Mouse (Mus musculus): ENCODE data around the gene Cacna2d2. TPM values are rescaled to one million over a fixed set of nuclear protein-coding genes. Genes with fewer than 3 reads are reported as not detected.
A peak's percentile ranks its signal among the peaks of the same experiment; 100 is the strongest.

Cacna2d2 gene
- total and polyA plus RNA-seq, 3 experiments = 12.9 to 14.1 (median 13.3) TPM

DNA sequence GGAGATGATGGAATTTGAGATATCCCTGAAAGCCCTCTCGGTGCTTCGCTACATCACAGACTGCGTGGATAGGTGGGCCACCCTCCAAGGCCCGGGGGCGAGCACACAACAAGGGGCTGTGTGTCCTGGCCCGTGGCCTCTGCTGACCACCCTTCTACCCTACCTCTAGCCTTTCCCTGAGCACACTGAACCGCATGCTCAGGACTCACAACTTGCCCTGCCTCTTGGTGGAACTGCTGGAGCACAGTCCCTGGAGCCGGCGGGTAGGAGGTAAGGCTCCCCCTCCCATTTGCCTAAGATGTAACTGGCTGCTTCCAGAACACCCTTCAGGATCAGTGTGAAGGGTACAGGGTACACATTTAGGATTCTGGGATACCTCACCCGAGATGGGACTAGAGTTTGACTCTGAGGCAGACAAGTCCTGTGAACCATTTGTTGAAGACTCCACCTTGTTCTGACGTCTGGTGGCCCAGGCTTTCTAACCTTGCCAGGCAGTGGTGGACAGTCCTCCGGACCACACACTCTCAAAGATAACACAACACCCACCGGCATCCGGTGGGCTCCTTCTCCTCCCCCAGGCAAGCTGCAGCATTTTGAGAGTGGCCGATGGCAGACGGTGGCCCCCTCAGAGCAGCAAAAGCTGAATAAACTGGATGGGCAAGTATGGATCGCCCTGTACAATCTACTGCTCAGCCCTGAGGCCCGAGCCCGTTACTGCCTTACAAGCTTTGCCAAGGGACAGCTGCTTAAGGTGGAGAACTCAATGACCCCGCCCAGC lies 150.1 kb downstream of the Cacna2d2 start:
- 89% methylated on average over 20 of the region's 20 CpGs for WGBS
- TF ChIP-seq EP300 (IDR thresholded peaks at IDR 0.05; ENCODE audit: insufficient read depth, low read depth, low read length) (no peak), CTCF (IDR thresholded peaks at IDR 0.05) (no peak), POLR2A (IDR thresholded peaks at IDR 0.05; ENCODE audit: insufficient read depth, low read depth, low read length) (no peak)
- peak in 1 of 2 experiments; percentile 8 for DNase-seq
- H3K9ac ChIP-seq (ENCODE audit: low read depth, low read length) = no peak overlapping the region
- H3K79me2 ChIP-seq (replicated peaks; ENCODE audit: control insufficient read depth, insufficient read depth, low read length) = no peaks in the 10 kb centered on the region
- H3K4me3 ChIP-seq = no peak overlapping the region
- intact Hi-C loops (cut with DNase I) = loop anchor here (10.0 kb wide), 1 partner anchor 865 kb away; the partner anchor contains the start of gene Tex264
- H3K27me3 ChIP-seq (ENCODE audit: control insufficient read depth, insufficient read depth, low read length) = no peaks in the 10 kb centered on the region
- H3K27ac ChIP-seq = no peak overlapping the region
- H3K4me1 ChIP-seq (ENCODE audit: control insufficient read depth, insufficient read depth, low read length) = peaks cover 15% of the 10 kb centered on the region
- H3K36me3 ChIP-seq (ENCODE audit: control insufficient read depth, insufficient read depth, low read length) = no peaks in the 10 kb centered on the region

DNA sequence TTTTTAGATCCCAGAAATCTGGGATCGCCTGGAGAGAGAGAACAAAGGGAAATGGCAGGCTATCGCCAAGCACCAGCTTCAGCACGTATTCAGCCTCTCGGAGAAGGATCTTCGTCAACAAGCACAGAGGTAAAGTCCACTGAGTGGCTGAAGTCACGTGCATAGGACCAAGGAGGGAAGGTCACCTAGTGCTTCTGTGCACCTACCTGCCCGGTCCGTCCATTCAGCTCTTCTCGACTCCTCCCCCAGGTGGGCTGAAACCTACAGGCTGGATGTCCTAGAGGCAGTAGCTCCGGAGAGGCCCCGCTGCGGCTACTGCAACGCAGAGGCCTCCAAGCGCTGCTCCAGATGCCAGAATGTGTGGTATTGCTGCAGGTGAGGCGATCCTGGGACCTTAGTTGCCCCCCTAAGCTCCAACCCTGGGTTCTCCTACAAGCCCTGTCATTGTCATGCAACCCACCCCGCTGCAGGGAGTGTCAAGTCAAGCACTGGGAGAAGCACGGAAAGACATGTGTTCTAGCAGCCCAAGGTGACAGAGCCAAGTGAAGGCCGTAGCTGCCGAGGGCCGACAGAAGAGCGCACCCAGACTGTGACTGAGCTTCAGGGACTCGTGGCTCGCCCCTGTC lies 151.2 kb downstream of the Cacna2d2 start:
- H3K27me3 ChIP-seq (ENCODE audit: control insufficient read depth, insufficient read depth, low read length) = no peaks in the 10 kb centered on the region
- H3K4me3 ChIP-seq = no peak overlapping the region; the same call in 1 of the 2 replicates
- no peak overlapping the region; the same call in 1 of the 2 replicates for H3K9ac ChIP-seq (ENCODE audit: low read depth, low read length)
- H3K79me2 ChIP-seq (replicated peaks; ENCODE audit: control insufficient read depth, insufficient read depth, low read length) = no peaks in the 10 kb centered on the region
- TF ChIP-seq EP300 (IDR thresholded peaks at IDR 0.05; ENCODE audit: insufficient read depth, low read depth, low read length) (no peak), POLR2A (IDR thresholded peaks at IDR 0.05; ENCODE audit: insufficient read depth, low read depth, low read length) (no peak)
- intact Hi-C loops (cut with DNase I) = no loop called here
- H3K4me1 ChIP-seq (ENCODE audit: control insufficient read depth, insufficient read depth, low read length) = peaks cover 15% of the 10 kb centered on the region
- no peak for DNase-seq
- 67% methylated on average over 23 of the region's 23 CpGs for WGBS
- H3K36me3 ChIP-seq (ENCODE audit: control insufficient read depth, insufficient read depth, low read length) = no peaks in the 10 kb centered on the region
- no peak overlapping the region; the same call in 1 of the 2 replicates for H3K27ac ChIP-seq

DNA sequence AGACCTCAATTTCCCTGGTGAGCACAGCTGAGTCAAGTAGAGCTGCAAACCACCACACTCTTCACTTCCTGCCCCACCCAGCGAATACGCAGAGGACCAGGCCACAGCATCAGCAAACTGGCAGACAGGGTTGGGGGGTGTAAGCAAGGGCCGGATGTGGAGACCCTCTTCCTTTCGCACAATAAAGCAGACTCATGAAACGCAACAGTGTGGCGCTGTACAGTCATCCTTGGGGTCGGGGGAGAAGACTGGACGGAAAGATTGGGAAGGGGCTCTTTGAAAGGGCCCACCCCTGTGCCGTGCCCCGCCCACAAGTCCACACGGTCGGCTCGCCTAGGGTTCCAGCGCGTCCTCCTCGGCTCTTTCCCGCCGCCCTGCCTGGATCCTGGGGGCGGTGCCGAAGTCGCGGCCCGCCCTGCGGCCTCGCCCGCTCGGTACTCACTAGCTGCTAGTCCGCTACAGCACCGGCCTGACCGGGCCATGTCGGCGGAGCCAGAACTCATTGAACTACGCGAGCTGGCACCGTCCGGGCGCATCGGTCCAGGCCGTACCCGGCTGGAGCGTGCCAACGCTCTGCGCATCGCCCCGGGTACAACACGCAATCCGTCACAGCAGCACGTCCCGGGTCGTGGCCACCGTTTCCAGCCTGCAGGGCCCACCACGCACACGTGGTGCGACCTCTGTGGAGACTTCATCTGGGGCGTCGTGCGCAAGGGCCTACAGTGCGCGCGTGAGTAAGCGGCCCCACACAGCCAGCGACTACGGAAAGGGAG lies 151.9 kb downstream of the Cacna2d2 start, which contains the start of gene Rassf1:
Gene Rassf1 (plus strand): TSS at position 439 of the 773 bp plus-strand sequence.
- 5% methylated on average over 63 of the region's 63 CpGs for WGBS
- 0 out of 2 replicates have a peak, but pooled peaks have one; percentile 27 for TF ChIP-seq EP300 (IDR thresholded peaks at IDR 0.05; ENCODE audit: insufficient read depth, low read depth, low read length)
- peak; percentile 44; the same call in 1 of the 2 replicates for TF ChIP-seq POLR2A (IDR thresholded peaks at IDR 0.05; ENCODE audit: insufficient read depth, low read depth, low read length)
- TF ChIP-seq CTCF (IDR thresholded peaks at IDR 0.05) = no peak
- Histone ChIP-seq H3K4me1 (ENCODE audit: control insufficient read depth, insufficient read depth, low read length) (peaks cover 14% of the 10 kb centered on the region), H3K79me2 (replicated peaks; ENCODE audit: control insufficient read depth, insufficient read depth, low read length) (no peaks in the 10 kb centered on the region), H3K4me3 (peak within 1 kb of the TSS; percentile 51), H3K36me3 (ENCODE audit: control insufficient read depth, insufficient read depth, low read length) (no peaks in the 10 kb centered on the region), H3K27ac (peak within 1 kb of the TSS; percentile 59), H3K27me3 (ENCODE audit: control insufficient read depth, insufficient read depth, low read length) (no peaks in the 10 kb centered on the region), H3K9ac (ENCODE audit: low read depth, low read length) (peak within 1 kb of the TSS; percentile 86)
- peak; percentile 83 to 86 for DNase-seq
- intact Hi-C loops (cut with DNase I) = no loop called here

DNA sequence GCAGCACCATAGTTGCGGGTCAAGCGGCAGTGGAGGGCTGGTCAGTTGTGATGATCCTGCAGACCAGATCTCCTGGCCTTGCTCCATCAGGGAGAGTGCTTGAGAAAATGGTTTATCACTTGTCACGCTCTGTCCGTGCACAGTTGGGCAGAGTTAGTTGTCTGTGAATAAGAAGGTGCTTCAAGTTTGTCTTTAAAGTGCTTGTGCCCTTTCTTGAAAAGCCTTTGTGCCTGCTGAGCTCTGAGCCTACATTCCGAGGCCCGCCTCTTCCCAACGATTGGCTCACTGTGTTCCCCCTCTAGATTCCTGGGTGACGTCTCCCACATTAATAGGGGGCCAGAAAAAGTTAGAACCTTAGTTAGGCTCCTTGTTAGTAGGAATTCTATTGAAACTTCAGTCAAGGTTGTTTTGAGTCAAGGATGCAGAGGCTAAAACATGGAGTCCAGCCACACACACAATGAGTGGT lies 152.5 kb downstream of the Cacna2d2 start:
- no peak for TF ChIP-seq EP300 (IDR thresholded peaks at IDR 0.05; ENCODE audit: insufficient read depth, low read depth, low read length)
- no peak for TF ChIP-seq POLR2A (IDR thresholded peaks at IDR 0.05; ENCODE audit: insufficient read depth, low read depth, low read length)
- no peak for TF ChIP-seq CTCF (IDR thresholded peaks at IDR 0.05)
- Histone ChIP-seq H3K9ac (ENCODE audit: low read depth, low read length) (peak overlapping the region; percentile 86), H3K4me3 (peak overlapping the region; percentile 51), H3K79me2 (replicated peaks; ENCODE audit: control insufficient read depth, insufficient read depth, low read length) (peaks cover 3% of the 10 kb centered on the region), H3K27ac (peak overlapping the region; percentile 59), H3K36me3 (ENCODE audit: control insufficient read depth, insufficient read depth, low read length) (peaks cover 4% of the 10 kb centered on the region; the same call in 1 of the 2 replicates), H3K27me3 (ENCODE audit: control insufficient read depth, insufficient read depth, low read length) (no peaks in the 10 kb centered on the region), H3K4me1 (ENCODE audit: control insufficient read depth, insufficient read depth, low read length) (peaks cover 17% of the 10 kb centered on the region)
- intact Hi-C loops (cut with DNase I) = no loop called here
- 36% methylated on average over 8 of the region's 8 CpGs for WGBS
- DNase-seq = no peak

DNA sequence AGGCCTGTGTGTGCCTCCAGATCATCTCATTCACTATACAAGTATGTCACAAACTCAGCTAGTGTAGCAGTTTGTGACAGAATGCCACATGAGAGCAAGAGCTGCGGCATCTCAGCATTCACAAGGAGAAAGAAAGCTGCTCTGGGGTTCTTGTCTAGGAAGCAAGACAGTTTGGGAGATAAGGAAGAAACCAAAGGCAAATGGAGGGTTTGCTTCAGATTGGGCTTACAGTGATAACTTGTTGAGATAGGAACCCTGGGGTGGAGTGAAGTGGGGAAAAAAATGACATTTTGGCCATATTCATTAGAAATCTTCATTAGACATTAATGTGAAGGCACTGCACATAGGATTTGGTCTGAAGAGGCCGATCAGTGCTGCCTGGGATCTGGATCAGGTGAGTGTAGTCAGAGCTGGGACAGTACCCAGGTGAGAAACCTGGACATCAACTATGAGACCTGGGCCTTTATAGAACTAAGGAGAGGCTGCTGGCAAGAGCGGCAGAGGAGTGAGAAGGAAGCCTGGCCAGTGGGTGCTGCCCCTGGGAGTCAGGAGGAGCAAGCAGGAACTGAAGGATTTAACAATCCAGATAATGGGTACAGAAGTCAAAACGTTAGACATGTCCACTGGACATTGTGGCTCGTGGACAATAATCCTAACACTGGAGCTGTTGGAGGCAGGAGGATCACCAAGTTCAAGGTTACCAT lies 153.4 kb downstream of the Cacna2d2 start:
- TF ChIP-seq POLR2A (IDR thresholded peaks at IDR 0.05; ENCODE audit: insufficient read depth, low read depth, low read length) = no peak
- TF ChIP-seq EP300 (IDR thresholded peaks at IDR 0.05; ENCODE audit: insufficient read depth, low read depth, low read length) = no peak
- no peak for TF ChIP-seq CTCF (IDR thresholded peaks at IDR 0.05)
- no peak overlapping the region for H3K4me3 ChIP-seq
- 84% methylated on average over 5 of the region's 5 CpGs for WGBS
- H3K27me3 ChIP-seq (ENCODE audit: control insufficient read depth, insufficient read depth, low read length) = no peaks in the 10 kb centered on the region
- H3K79me2 ChIP-seq (replicated peaks; ENCODE audit: control insufficient read depth, insufficient read depth, low read length) = peaks cover 3% of the 10 kb centered on the region
- H3K4me1 ChIP-seq (ENCODE audit: control insufficient read depth, insufficient read depth, low read length) = peaks cover 16% of the 10 kb centered on the region
- peaks cover 10% of the 10 kb centered on the region for H3K36me3 ChIP-seq (ENCODE audit: control insufficient read depth, insufficient read depth, low read length)
- H3K9ac ChIP-seq (ENCODE audit: low read depth, low read length) = no peak overlapping the region
- intact Hi-C loops (cut with DNase I) = no loop called here
- H3K27ac ChIP-seq = no peak overlapping the region
- DNase-seq = no peak

Measured in heart, adult 2 months (tissue).